Mouse (Mus musculus) MEL (cell line): ENCODE results near the gene Ptprh. TPM values are rescaled to one million over a fixed set of nuclear protein-coding genes. Genes with fewer than 3 reads are reported as not detected.

Experiments used
- DNase-seq: peaks from one replicate; pipeline ENCODE4 v3.0.0; 2011; ENCODE audit warnings: low read depth, low spot score
- H3K27ac ChIP-seq: 2 replicates; pipeline ENCODE4 v1.5.1; 2012; ENCODE audit warnings: low read depth, mild to moderate bottlenecking, control low read depth, low read length, moderate library complexity; ENCODE audit not compliant: control insufficient read depth
- H3K27me3 ChIP-seq, 2 experiments: fragments of 150-350 bp in 1 of 2; sonication (generic) in 1 of 2; 2 replicates each; pipeline ENCODE4 v1.6.1; 2012; ENCODE audit warnings: low read length in 2 of 2, mild to moderate bottlenecking in 2 of 2, improper control_type of control experiment in 1 of 2, moderate library complexity in 1 of 2; ENCODE audit not compliant: insufficient read depth in 2 of 2, control insufficient read depth in 1 of 2
- H3K36me3 ChIP-seq, 2 experiments: 2 replicates each; pipeline ENCODE4 v1.6.1; 2012 to 2014; ENCODE audit warnings: low read length in 2 of 2, improper control_type of control experiment in 1 of 2, inconsistent platforms in 1 of 2, mild to moderate bottlenecking in 1 of 2; ENCODE audit not compliant: insufficient read depth in 2 of 2, control insufficient read depth in 1 of 2
- H3K4me1 ChIP-seq, 2 experiments: fragments of 150-350 bp in 1 of 2; sonication (generic) in 1 of 2; 2 replicates each; pipeline ENCODE4 v1.6.1; 2012; ENCODE audit warnings: low read length in 2 of 2, improper control_type of control experiment in 1 of 2, mild to moderate bottlenecking in 1 of 2; ENCODE audit not compliant: insufficient read depth in 2 of 2, control insufficient read depth in 1 of 2
- H3K4me3 ChIP-seq, 2 experiments: fragments of 150-350 bp in 1 of 2; sonication (generic) in 1 of 2; 2 replicates each; pipeline ENCODE4 v1.5.1; 2012; ENCODE audit warnings: low read depth in 2 of 2, low read length in 2 of 2, mild to moderate bottlenecking in 2 of 2, moderate library complexity in 2 of 2, control low read depth in 1 of 2, improper control_type of control experiment in 1 of 2; ENCODE audit not compliant: control insufficient read depth in 1 of 2, insufficient read depth in 1 of 2
- H3K79me2 ChIP-seq: 2 replicates; pipeline ENCODE4 v1.6.1; 2012; ENCODE audit warnings: mild to moderate bottlenecking, low read length, moderate library complexity; ENCODE audit not compliant: control insufficient read depth, poor library complexity, insufficient read depth
- H3K9ac ChIP-seq: 2 replicates; pipeline ENCODE4 v1.6.1; 2012; ENCODE audit warnings: low read depth, mild to moderate bottlenecking, control low read depth, low read length, moderate library complexity; ENCODE audit not compliant: control insufficient read depth, poor library complexity, severe bottlenecking
- H3K9me3 ChIP-seq: fragments of 150-350 bp; sonication (generic); replicated peaks from 2 replicates; pipeline ENCODE4 v1.6.1; 2012; ENCODE audit warnings: mild to moderate bottlenecking, low read length, improper control_type of control experiment, moderate library complexity; ENCODE audit not compliant: insufficient read depth
- CHD1 ChIP-seq: IDR thresholded peaks from 2 replicates; pipeline ENCODE4 v1.6.1; 2012; ENCODE audit warnings: low read depth, mild to moderate bottlenecking, inconsistent platforms, low read length, improper control_type of control experiment
- CTCF ChIP-seq, 3 experiments: IDR thresholded peaks in 2 of 3; conservative IDR thresholded peaks in 1 of 3; 2 replicates each; pipeline ENCODE4 v1.5.1; 2011 to 2012; ENCODE audit warnings: low read length in 3 of 3, low read depth in 2 of 3, mild to moderate bottlenecking in 2 of 3, improper control_type of control experiment in 1 of 3, inconsistent platforms in 1 of 3, mixed read lengths in 1 of 3, moderate library complexity in 1 of 3; ENCODE audit not compliant: control insufficient read depth in 1 of 3, insufficient read depth in 1 of 3, poor library complexity in 1 of 3, severe bottlenecking in 1 of 3
- E2F4 ChIP-seq: IDR thresholded peaks from 2 replicates; pipeline ENCODE4 v1.6.1; 2011; ENCODE audit warnings: low read depth, low read length, improper control_type of control experiment, borderline replicate concordance
- ELF1 ChIP-seq: IDR thresholded peaks from 2 replicates; pipeline ENCODE4 v1.6.1; 2014; ENCODE audit warnings: low read depth, mild to moderate bottlenecking, inconsistent platforms, low read length, improper control_type of control experiment, moderate library complexity
- GATA1 ChIP-seq: IDR thresholded peaks from 2 replicates; pipeline ENCODE4 v1.6.1; 2011; ENCODE audit warnings: low read depth, low read length, improper control_type of control experiment
- JUND ChIP-seq: IDR thresholded peaks from 2 replicates; pipeline ENCODE4 v1.6.1; 2011; ENCODE audit warnings: low read depth, mild to moderate bottlenecking, improper control_type of control experiment, low read length
- KAT2A ChIP-seq: conservative IDR thresholded peaks from 2 replicates; pipeline ENCODE4 v1.6.1; 2012; ENCODE audit warnings: low read depth, low read length, improper control_type of control experiment, inconsistent platforms
- MAX ChIP-seq: IDR thresholded peaks from 2 replicates; pipeline ENCODE4 v1.6.1; 2011; ENCODE audit warnings: low read length, improper control_type of control experiment
- MAZ ChIP-seq: IDR thresholded peaks from 2 replicates; pipeline ENCODE4 v1.6.1; 2012; ENCODE audit warnings: low read depth, mild to moderate bottlenecking, inconsistent platforms, low read length, improper control_type of control experiment
- MEF2A ChIP-seq: IDR thresholded peaks from 2 replicates; pipeline ENCODE4 v1.6.1; 2014; ENCODE audit warnings: low read depth, mild to moderate bottlenecking, inconsistent platforms, low read length, improper control_type of control experiment; ENCODE audit not compliant: poor library complexity, insufficient replicate concordance, severe bottlenecking; ENCODE audit errors: extremely low read depth
- MXI1 ChIP-seq: IDR thresholded peaks from 2 replicates; pipeline ENCODE4 v1.6.1; 2011; ENCODE audit warnings: mild to moderate bottlenecking, low read depth, low read length, improper control_type of control experiment
- MYC ChIP-seq: IDR thresholded peaks from 2 replicates; pipeline ENCODE4 v1.6.1; 2011; ENCODE audit warnings: low read depth, mild to moderate bottlenecking, low read length, improper control_type of control experiment, moderate library complexity
- NELFE ChIP-seq: IDR thresholded peaks from 2 replicates; pipeline ENCODE4 v1.6.1; 2011; ENCODE audit warnings: low read depth, low read length, improper control_type of control experiment
- NRF1 ChIP-seq: IDR thresholded peaks from 2 replicates; pipeline ENCODE4 v1.6.1; 2014; ENCODE audit warnings: low read depth, mild to moderate bottlenecking, inconsistent platforms, low read length, improper control_type of control experiment, moderate library complexity; ENCODE audit not compliant: poor library complexity, insufficient read depth, severe bottlenecking
- POLR2A ChIP-seq, 2 experiments: IDR thresholded peaks; 2 replicates each; pipeline ENCODE4 v1.6.1; 2011 to 2012; ENCODE audit warnings: low read length in 2 of 2, mild to moderate bottlenecking in 2 of 2, control low read depth in 1 of 2, improper control_type of control experiment in 1 of 2, low read depth in 1 of 2, moderate library complexity in 1 of 2; ENCODE audit not compliant: control insufficient read depth in 1 of 2, insufficient read depth in 1 of 2, poor library complexity in 1 of 2
- RCOR1 ChIP-seq: IDR thresholded peaks from 2 replicates; pipeline ENCODE4 v1.6.1; 2012; ENCODE audit warnings: low read depth, mild to moderate bottlenecking, inconsistent platforms, low read length, improper control_type of control experiment
- SIN3A ChIP-seq: IDR thresholded peaks from 2 replicates; pipeline ENCODE4 v1.6.1; 2012; ENCODE audit warnings: low read length, improper control_type of control experiment, inconsistent platforms
- SMC3 ChIP-seq: IDR thresholded peaks from 2 replicates; pipeline ENCODE4 v1.6.1; 2011; ENCODE audit warnings: low read depth, low read length, improper control_type of control experiment
- TAL1 ChIP-seq: IDR thresholded peaks from 2 replicates; pipeline ENCODE4 v1.6.1; 2012; ENCODE audit warnings: mild to moderate bottlenecking, inconsistent platforms, low read length, moderate library complexity, mixed read lengths
- TBP ChIP-seq: IDR thresholded peaks from 2 replicates; pipeline ENCODE4 v1.8.0; 2011; ENCODE audit warnings: low read depth, low read length, improper control_type of control experiment
- UBTF ChIP-seq: IDR thresholded peaks from 2 replicates; pipeline ENCODE4 v1.6.1; 2012; ENCODE audit warnings: low read depth, mild to moderate bottlenecking, inconsistent platforms, low read length, improper control_type of control experiment, moderate library complexity, borderline replicate concordance; ENCODE audit not compliant: insufficient read depth
- USF2 ChIP-seq, 2 experiments: IDR thresholded peaks; 2 replicates each; pipeline ENCODE4 v1.6.1; 2011 to 2012; ENCODE audit warnings: improper control_type of control experiment in 2 of 2, low read length in 2 of 2, borderline replicate concordance in 1 of 2, inconsistent platforms in 1 of 2, low read depth in 1 of 2, mild to moderate bottlenecking in 1 of 2; ENCODE audit not compliant: insufficient read depth in 1 of 2
- ZC3H11A ChIP-seq: IDR thresholded peaks from 2 replicates; pipeline ENCODE4 v1.6.1; 2012; ENCODE audit warnings: low read depth, mild to moderate bottlenecking, inconsistent platforms, low read length, improper control_type of control experiment
- ZNF384 ChIP-seq: IDR thresholded peaks from 2 replicates; pipeline ENCODE4 v1.6.1; 2012; ENCODE audit warnings: low read depth, mild to moderate bottlenecking, inconsistent platforms, low read length, improper control_type of control experiment
- polyA plus RNA-seq, 2 experiments: library from polyadenylated mRNA; stranded (reverse) in 1 of 2; unstranded in 1 of 2; fragments of >175 nt in 1 of 2; fragments of >200 nt in 1 of 2; gene quantifications; 2 replicates each; pipeline versions ENCODE4 v1.2.1 to v1.2.4; 2012; ENCODE audit warnings: low replicate concordance in 2 of 2, low read depth in 1 of 2; ENCODE audit not compliant: insufficient read length in 2 of 2, insufficient read depth in 1 of 2, missing spikeins in 1 of 2
- total RNA-seq: library from RNA; depleted of rRNA; stranded (reverse); fragments of 300-350 nt; gene quantifications from 2 replicates; pipeline ENCODE4 v1.2.3, GENCODE M21; 2012

The Ptprh gene
- total and polyA plus RNA-seq, 3 experiments, result not detected

DNA sequence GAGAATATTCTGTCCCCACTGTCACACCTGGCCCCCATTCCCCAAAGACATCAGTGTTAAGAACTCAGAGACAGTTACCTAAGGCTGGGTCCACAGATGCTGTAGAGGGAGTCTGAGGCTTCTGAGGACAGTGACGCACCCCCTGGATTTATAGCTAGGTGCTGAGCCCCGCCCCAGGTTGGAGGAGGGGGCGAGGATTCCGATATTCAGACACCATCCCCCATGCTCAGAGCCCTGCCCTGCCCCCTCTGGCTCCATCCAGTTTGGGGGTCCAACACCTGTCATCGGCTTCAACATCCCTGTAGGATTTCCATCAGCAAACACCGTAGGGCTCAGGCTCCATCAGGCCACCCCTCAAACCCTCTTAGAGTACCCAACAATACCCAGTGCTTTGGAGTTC lies 88.0 kb downstream of the Ptprh start:
- TF ChIP-seq MYC, result no peak
- no peak for TF ChIP-seq UBTF
- no peak for TF ChIP-seq NRF1
- no peak for TF ChIP-seq MEF2A
- TF ChIP-seq SMC3, result no peak
- H3K4me3 ChIP-seq, result no peak overlapping the region
- H3K9ac ChIP-seq, result no peak overlapping the region
- H3K36me3 ChIP-seq, result peaks cover 0 to 18% of the 10 kb centered on the region in 2 experiments; a peak in 2 of 4 replicates
- H3K27ac ChIP-seq, result no peak overlapping the region
- no peaks in the 10 kb centered on the region for H3K27me3 ChIP-seq
- H3K79me2 ChIP-seq, result peaks cover 4% of the 10 kb centered on the region; the same call in 1 of the 2 replicates
- H3K9me3 ChIP-seq, result no peaks in the 10 kb centered on the region
- no peak for DNase-seq
- peaks cover 5 to 22% of the 10 kb centered on the region in 2 experiments; a peak in 3 of 4 replicates for H3K4me1 ChIP-seq

- Histone ChIP-seq H3K9ac (no peak overlapping the region), H3K4me1 (peaks cover 3 to 19% of the 10 kb centered on the region in 2 experiments), H3K27me3 (no peaks in the 10 kb centered on the region), H3K36me3 (peaks cover 0 to 18% of the 10 kb centered on the region in 2 experiments; a peak in 2 of 4 replicates), H3K9me3 (no peaks in the 10 kb centered on the region), H3K27ac (no peak overlapping the region), H3K4me3 (no peak overlapping the region), H3K79me2 (no peaks in the 10 kb centered on the region)
- no peak for TF ChIP-seq E2F4
- no peak for TF ChIP-seq CHD1
- no peak for TF ChIP-seq MYC
- no peak for TF ChIP-seq MXI1
- DNase-seq, result no peak
These were observed 89.8 kb downstream of the Ptprh start for GRCm38 (mm10) chr7:4513829-4514712.

GRCm38 (mm10) chr7:4513236-4513635 lies 90.6 kb downstream of the Ptprh start:
- Histone ChIP-seq H3K27me3 (no peaks in the 10 kb centered on the region), H3K79me2 (no peaks in the 10 kb centered on the region), H3K36me3 (peaks cover 0 to 21% of the 10 kb centered on the region in 2 experiments; a peak in 2 of 4 replicates), H3K9me3 (no peaks in the 10 kb centered on the region), H3K4me1 (peaks cover 3 to 24% of the 10 kb centered on the region in 2 experiments), H3K27ac (no peak overlapping the region), H3K9ac (no peak overlapping the region), H3K4me3 (no peak overlapping the region)
- peak; percentile 74 for DNase-seq
- no peak for TF ChIP-seq ELF1
- no peak for TF ChIP-seq ZNF384
- TF ChIP-seq NELFE, result no peak
- no peak for TF ChIP-seq JUND
- TF ChIP-seq UBTF, result no peak
- TF ChIP-seq USF2 (IDR thresholded peaks at IDR 0.05; ENCODE audit: borderline replicate concordance in 1 of 2, insufficient read depth in 1 of 2, low read depth in 1 of 2, low read length in 2 of 2), result no peak
- TF ChIP-seq ZC3H11A, result no peak
- peak; percentile 79 to 97 (median 92) for TF ChIP-seq CTCF (IDR thresholded peaks at IDR 0.05 in 2 of 3, conservative IDR thresholded peaks at IDR 0.05 in 1 of 3; ENCODE audit: control insufficient read depth in 1 of 3, insufficient read depth in 1 of 3, low read depth in 2 of 3, low read length in 3 of 3, poor library complexity in 1 of 3, severe bottlenecking in 1 of 3)
- no peak for TF ChIP-seq KAT2A
- no peak for TF ChIP-seq TBP
- TF ChIP-seq GATA1, result no peak
- TF ChIP-seq SMC3, result peak; percentile 50
- no peak for TF ChIP-seq CHD1
- no peak for TF ChIP-seq RCOR1
- TF ChIP-seq TAL1, result no peak
- no peak for TF ChIP-seq POLR2A (IDR thresholded peaks at IDR 0.05; ENCODE audit: control insufficient read depth in 1 of 2, insufficient read depth in 1 of 2, low read depth in 1 of 2, low read length in 2 of 2, poor library complexity in 1 of 2)
- TF ChIP-seq MAZ, result no peak
- TF ChIP-seq SIN3A, result no peak
- TF ChIP-seq MYC, result no peak
- no peak for TF ChIP-seq MAX
